Mouse (Mus musculus): ENCODE results near the gene Esf1. TPM values are rescaled to one million over a fixed set of nuclear protein-coding genes. Genes with fewer than 3 reads are reported as not detected.
"Not testable (repeated sequence)": the region's sequence is repeated elsewhere in the genome, so short reads cannot be mapped to it uniquely, and the experiment has no call there.

Esf1 gene
- polyA plus RNA-seq, 1 experiment: 1.9 TPM

DNA sequence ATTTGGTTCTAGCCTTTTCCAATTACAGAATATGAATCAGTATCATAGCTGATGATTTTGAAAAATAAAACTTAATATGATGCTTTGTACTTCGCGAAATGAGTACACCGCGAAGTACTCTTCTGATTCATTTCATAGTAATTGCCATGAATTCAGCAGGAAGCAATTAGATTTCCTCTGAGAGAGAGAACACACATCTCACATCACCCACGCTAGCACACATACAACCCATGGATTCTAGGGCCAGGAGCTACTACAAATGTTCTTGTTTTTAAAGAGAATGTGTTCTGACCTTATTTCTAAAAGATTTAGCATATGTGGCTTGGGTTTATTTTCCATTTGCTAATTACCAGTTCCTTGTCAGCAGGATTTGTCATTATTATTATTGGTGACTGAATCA is 76.9 kb downstream of the Esf1 start:
- no peaks in the 10 kb centered on the region for H3K27me3 ChIP-seq (ENCODE audit: control insufficient read depth, insufficient read depth, low read length)
- H3K4me3 ChIP-seq (ENCODE audit: control insufficient read depth, low read depth, low read length): no peak overlapping the region
- H3K4me1 ChIP-seq (ENCODE audit: control insufficient read depth, insufficient read depth, low read length): peaks cover 4% of the 10 kb centered on the region
- H3K36me3 ChIP-seq (ENCODE audit: control insufficient read depth, insufficient read depth, low read length): no peaks in the 10 kb centered on the region
- TF ChIP-seq POLR2A (IDR thresholded peaks at IDR 0.05; ENCODE audit: control insufficient read depth, low read depth, low read length) (no peak), CTCF (IDR thresholded peaks at IDR 0.05; ENCODE audit: control insufficient read depth, insufficient read depth, insufficient replicate concordance, low read depth, low read length) (no peak)
- H3K27ac ChIP-seq (ENCODE audit: control insufficient read depth, insufficient read depth, low read depth, low read length): no peak overlapping the region

DNA sequence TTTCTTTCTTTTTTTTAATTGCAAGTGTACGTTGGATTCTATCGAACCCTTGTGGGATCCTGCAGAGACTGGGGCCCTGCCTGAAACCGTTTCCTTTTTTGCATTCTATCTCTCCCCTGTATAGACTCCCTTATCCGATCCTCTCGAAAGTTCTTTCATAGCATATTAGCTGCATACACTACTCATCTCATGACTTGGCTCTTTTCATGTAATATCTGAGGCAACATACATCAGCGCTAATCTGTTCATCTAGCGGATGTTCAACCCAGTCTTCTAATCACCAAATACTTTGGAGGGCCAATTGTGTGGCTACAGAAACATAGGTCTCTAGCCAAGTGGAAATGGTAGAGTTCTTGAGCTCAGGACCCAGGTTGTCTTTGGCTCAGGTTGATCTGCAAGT is 86.1 kb downstream of the Esf1 start:
- TF ChIP-seq CTCF (IDR thresholded peaks at IDR 0.05; ENCODE audit: control insufficient read depth, insufficient read depth, insufficient replicate concordance, low read depth, low read length): no peak
- no peak for TF ChIP-seq POLR2A (IDR thresholded peaks at IDR 0.05; ENCODE audit: control insufficient read depth, low read depth, low read length)
- Histone ChIP-seq H3K27me3 (ENCODE audit: control insufficient read depth, insufficient read depth, low read length) (no peaks in the 10 kb centered on the region), H3K27ac (ENCODE audit: control insufficient read depth, insufficient read depth, low read depth, low read length) (no peak overlapping the region), H3K4me1 (ENCODE audit: control insufficient read depth, insufficient read depth, low read length) (no peaks in the 10 kb centered on the region), H3K4me3 (ENCODE audit: control insufficient read depth, low read depth, low read length) (no peak overlapping the region), H3K36me3 (ENCODE audit: control insufficient read depth, insufficient read depth, low read length) (no peaks in the 10 kb centered on the region)

DNA sequence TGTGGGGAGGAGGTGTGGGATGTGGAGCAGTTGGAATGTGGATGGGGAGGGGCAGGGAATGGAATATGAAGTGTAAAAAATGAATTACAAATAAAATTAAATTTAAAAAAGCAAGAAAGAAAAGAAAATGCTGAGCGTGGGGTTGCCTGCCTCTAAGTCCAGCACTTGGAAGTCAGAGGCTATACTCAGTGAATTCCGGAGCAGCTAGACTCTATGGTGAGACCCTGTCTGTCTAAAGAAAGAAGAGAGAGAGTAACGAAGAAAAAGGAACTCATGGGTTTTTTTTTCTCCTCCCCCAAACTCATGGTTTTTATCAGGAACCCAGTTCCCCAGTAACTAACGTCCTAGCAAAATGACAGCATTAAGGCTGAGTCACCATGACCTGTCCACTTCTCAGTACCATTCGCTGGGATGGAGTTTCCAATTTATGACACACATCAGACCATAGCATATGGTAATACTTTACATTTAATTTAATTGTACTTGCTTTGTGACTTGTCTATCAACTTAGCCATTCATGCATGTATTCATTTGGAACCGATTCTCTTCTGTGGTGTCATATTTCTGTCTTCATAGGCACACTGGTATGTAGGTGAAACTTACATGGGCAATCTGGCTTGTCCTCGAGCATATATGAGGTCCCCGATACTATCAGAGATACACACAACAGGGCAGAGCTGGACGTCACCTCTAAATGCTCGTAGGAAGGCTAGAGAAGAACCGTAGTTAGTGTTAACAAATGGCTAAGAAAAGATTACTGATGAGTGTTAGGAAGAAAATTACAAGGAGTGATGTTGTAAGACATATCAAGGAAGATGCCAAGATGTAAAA is 89.4 kb downstream of the Esf1 start:
- no peak overlapping the region for H3K27ac ChIP-seq (ENCODE audit: control insufficient read depth, insufficient read depth, low read depth, low read length)
- H3K4me1 ChIP-seq (ENCODE audit: control insufficient read depth, insufficient read depth, low read length): no peaks in the 10 kb centered on the region
- no peaks in the 10 kb centered on the region for H3K36me3 ChIP-seq (ENCODE audit: control insufficient read depth, insufficient read depth, low read length)
- no peaks in the 10 kb centered on the region for H3K27me3 ChIP-seq (ENCODE audit: control insufficient read depth, insufficient read depth, low read length)
- TF ChIP-seq CTCF (IDR thresholded peaks at IDR 0.05; ENCODE audit: control insufficient read depth, insufficient read depth, insufficient replicate concordance, low read depth, low read length) (no peak), POLR2A (IDR thresholded peaks at IDR 0.05; ENCODE audit: control insufficient read depth, low read depth, low read length) (no peak)
- no peak overlapping the region for H3K4me3 ChIP-seq (ENCODE audit: control insufficient read depth, low read depth, low read length)

DNA sequence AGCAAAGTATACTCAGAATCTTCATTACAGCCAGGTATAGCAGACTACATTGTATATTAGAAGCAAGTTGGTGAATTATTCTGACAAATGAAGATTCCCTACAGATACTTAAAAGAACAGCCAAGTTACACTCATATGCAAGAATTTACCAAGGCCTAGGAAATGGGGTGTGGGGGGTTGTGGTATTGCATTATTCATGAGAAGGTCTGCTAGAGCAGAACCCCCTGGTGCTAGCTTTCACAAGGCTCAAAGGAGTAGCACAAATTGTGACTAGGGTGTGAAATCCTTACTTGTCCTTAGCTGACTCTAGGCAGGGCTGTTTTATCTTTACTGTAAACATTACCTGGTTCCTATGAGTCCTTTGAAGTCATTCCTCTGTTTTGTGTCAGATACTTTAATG is 91.1 kb downstream of the Esf1 start:
- not testable (repeated sequence) for H3K36me3 ChIP-seq (ENCODE audit: control insufficient read depth, insufficient read depth, low read length); H3K27ac ChIP-seq (ENCODE audit: control insufficient read depth, insufficient read depth, low read depth, low read length); H3K4me3 ChIP-seq (ENCODE audit: control insufficient read depth, low read depth, low read length); H3K4me1 ChIP-seq (ENCODE audit: control insufficient read depth, insufficient read depth, low read length); H3K27me3 ChIP-seq (ENCODE audit: control insufficient read depth, insufficient read depth, low read length)

DNA sequence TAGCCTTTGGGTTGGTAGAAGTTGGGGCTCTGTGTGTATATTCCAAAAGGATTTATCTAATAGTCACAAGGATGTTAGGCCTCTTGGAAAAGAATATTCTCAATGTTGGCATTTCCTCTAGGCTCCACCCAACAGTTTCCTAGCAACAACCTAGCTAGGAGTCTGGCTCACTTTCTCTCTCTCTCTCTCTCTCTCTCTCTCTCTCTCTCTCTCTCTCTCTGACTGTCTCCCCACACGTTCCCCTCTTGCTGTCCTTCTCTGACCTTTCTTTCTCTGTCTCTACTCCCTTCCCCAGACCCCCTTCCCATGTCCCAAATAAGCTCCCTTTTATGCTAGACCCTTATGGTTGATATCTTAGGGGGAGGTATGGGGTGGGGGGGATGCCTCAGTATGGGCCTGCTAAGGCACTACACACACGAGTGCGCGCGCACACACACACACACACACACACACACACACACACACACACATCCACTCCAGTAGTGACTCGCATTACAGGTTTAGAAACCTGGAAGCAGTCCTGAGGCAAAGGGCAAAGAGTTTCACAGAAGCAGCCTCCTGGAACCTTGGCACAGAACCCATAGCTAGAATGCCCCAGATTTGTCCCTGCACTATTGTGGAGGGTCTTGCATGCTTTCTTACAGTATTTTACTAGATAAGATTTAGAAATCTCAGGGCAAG is 91.6 kb downstream of the Esf1 start:
- no peak overlapping the region for H3K27ac ChIP-seq (ENCODE audit: control insufficient read depth, insufficient read depth, low read depth, low read length)
- no peaks in the 10 kb centered on the region for H3K4me1 ChIP-seq (ENCODE audit: control insufficient read depth, insufficient read depth, low read length)
- no peaks in the 10 kb centered on the region for H3K36me3 ChIP-seq (ENCODE audit: control insufficient read depth, insufficient read depth, low read length)
- no peak overlapping the region for H3K4me3 ChIP-seq (ENCODE audit: control insufficient read depth, low read depth, low read length)
- no peaks in the 10 kb centered on the region for H3K27me3 ChIP-seq (ENCODE audit: control insufficient read depth, insufficient read depth, low read length)
- TF ChIP-seq POLR2A (IDR thresholded peaks at IDR 0.05; ENCODE audit: control insufficient read depth, low read depth, low read length): no peak
- no peak for TF ChIP-seq CTCF (IDR thresholded peaks at IDR 0.05; ENCODE audit: control insufficient read depth, insufficient read depth, insufficient replicate concordance, low read depth, low read length)

DNA sequence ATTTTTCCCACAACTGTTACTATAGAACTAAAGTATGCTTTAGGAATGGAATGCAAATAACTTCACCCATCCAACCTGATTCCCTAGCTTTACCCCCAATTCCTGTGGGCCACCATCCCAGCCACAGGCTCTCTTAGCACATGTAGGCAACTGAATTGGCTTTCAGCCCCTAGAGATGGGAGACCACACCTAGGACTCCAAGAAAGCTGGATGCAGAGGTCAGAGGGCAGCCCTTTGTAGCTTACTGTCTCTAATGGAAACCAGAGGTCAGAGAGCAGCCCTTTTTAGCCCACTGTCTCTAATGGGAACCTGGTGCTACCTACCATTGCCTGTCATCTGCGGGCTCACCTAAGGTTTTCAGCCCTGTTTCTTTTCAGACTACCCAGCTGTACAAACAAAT is 92.9 kb downstream of the Esf1 start:
- Histone ChIP-seq H3K4me1 (ENCODE audit: control insufficient read depth, insufficient read depth, low read length) (peaks cover 2% of the 10 kb centered on the region; the same call in 1 of the 2 replicates), H3K27ac (ENCODE audit: control insufficient read depth, insufficient read depth, low read depth, low read length) (no peak overlapping the region), H3K36me3 (ENCODE audit: control insufficient read depth, insufficient read depth, low read length) (no peaks in the 10 kb centered on the region), H3K4me3 (ENCODE audit: control insufficient read depth, low read depth, low read length) (no peak overlapping the region), H3K27me3 (ENCODE audit: control insufficient read depth, insufficient read depth, low read length) (no peaks in the 10 kb centered on the region)
- TF ChIP-seq CTCF (IDR thresholded peaks at IDR 0.05; ENCODE audit: control insufficient read depth, insufficient read depth, insufficient replicate concordance, low read depth, low read length): no peak

DNA sequence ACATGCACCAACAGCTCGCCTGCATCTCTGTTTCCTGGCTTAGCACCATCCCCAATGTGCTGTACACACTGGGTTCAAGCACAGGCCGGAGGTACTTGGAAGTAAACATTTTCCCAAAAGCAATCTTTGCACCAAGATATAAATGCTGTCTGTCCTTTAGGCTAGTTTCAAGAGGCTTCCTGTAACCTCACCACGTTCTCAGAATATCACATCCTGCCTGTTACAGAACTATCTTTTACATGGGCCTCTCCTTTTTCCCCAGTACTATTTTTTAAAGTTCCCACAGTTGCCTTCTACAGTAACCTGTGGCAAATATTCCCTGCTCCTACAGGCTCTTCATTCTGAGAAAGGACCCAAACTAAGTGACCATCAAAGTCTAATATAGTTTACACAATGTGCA is 95.2 kb downstream of the Esf1 start:
- no peak overlapping the region for H3K27ac ChIP-seq (ENCODE audit: control insufficient read depth, insufficient read depth, low read depth, low read length)
- no peaks in the 10 kb centered on the region for H3K36me3 ChIP-seq (ENCODE audit: control insufficient read depth, insufficient read depth, low read length)
- no peaks in the 10 kb centered on the region for H3K27me3 ChIP-seq (ENCODE audit: control insufficient read depth, insufficient read depth, low read length)
- H3K4me1 ChIP-seq (ENCODE audit: control insufficient read depth, insufficient read depth, low read length): peaks cover 2% of the 10 kb centered on the region; the same call in 1 of the 2 replicates
- H3K4me3 ChIP-seq (ENCODE audit: control insufficient read depth, low read depth, low read length): no peak overlapping the region
- TF ChIP-seq CTCF (IDR thresholded peaks at IDR 0.05; ENCODE audit: control insufficient read depth, insufficient read depth, insufficient replicate concordance, low read depth, low read length): no peak
- no peak for TF ChIP-seq POLR2A (IDR thresholded peaks at IDR 0.05; ENCODE audit: control insufficient read depth, low read depth, low read length)

Other genes starting within 250 kb of the Esf1 start
- 29.1 and 31.7 TPM in 2 replicates for gene Tasp1, start 103.8 kb downstream of the Esf1 start, polyA plus RNA-seq (2012; rRNA removed)
- gene Gm17374, start 18.5 kb downstream of the Esf1 start, polyA plus RNA-seq (2012; rRNA removed): not detected in 2 replicates
- 5.3 and 5.8 TPM in 2 replicates for gene Ndufaf5, start 85 bp upstream of the Esf1 start, polyA plus RNA-seq (2012; rRNA removed)
- 20.2 and 23.5 TPM in 2 replicates for gene Sel1l2, start 219.1 kb upstream of the Esf1 start, polyA plus RNA-seq (2012; rRNA removed)
- gene Macrod2, start 224.7 kb upstream of the Esf1 start, polyA plus RNA-seq (2012; rRNA removed): 16.3 and 20.1 TPM in 2 replicates